Mouse (Mus musculus): Measurements from ENCODE around the gene Scnn1g.

The Scnn1g gene

GRCm38 (mm10) chr7:121734171-121734831 lies at the start of gene Scnn1g:
TSS of gene Scnn1g (plus strand) at chr7:121734479.
- peak; percentile 91 to 92 for DNase-seq

- DNase-seq, result no peak
Measured at GRCm38 (mm10) chr7:121685140-121685984, 48.9 kb upstream of the Scnn1g start.

GRCm38 (mm10) chr7:121689338-121689737 lies 44.9 kb upstream of the Scnn1g start:
- DNase-seq, result no peak

- no peak for DNase-seq
Measured at GRCm38 (mm10) chr7:121691803-121692202, 42.5 kb upstream of the Scnn1g start.

GRCm38 (mm10) chr7:121697170-121697569 lies 37.1 kb upstream of the Scnn1g start:
- DNase-seq, result no peak

- DNase-seq, result peak in 1 of 2 experiments; percentile 19
Measured at GRCm38 (mm10) chr7:121697574-121697973, 36.7 kb upstream of the Scnn1g start.

- DNase-seq, result no peak
Measured at GRCm38 (mm10) chr7:121699218-121699617, 35.1 kb upstream of the Scnn1g start.

- no peak for DNase-seq
Measured at GRCm38 (mm10) chr7:121700480-121700879, 33.8 kb upstream of the Scnn1g start.

- DNase-seq, result no peak
Measured at GRCm38 (mm10) chr7:121701983-121702382, 32.3 kb upstream of the Scnn1g start.

- DNase-seq, result no peak
Measured at GRCm38 (mm10) chr7:121705051-121705450, 29.2 kb upstream of the Scnn1g start.

GRCm38 (mm10) chr7:121706411-121707072 lies 27.7 kb upstream of the Scnn1g start:
- DNase-seq, result peak; percentile 69 to 82

GRCm38 (mm10) chr7:121707073-121707667 lies 27.1 kb upstream of the Scnn1g start, which contains the start of gene Usp31:
TSS of gene Usp31 (minus strand) at chr7:121707253.
- peak; percentile 96 to 97 for DNase-seq

- no peak for DNase-seq
Measured at GRCm38 (mm10) chr7:121711171-121711570, 23.1 kb upstream of the Scnn1g start.

- no peak for DNase-seq
Measured at GRCm38 (mm10) chr7:121717031-121717430, 17.2 kb upstream of the Scnn1g start.

GRCm38 (mm10) chr7:121730225-121730624 lies 4.1 kb upstream of the Scnn1g start:
- peak in 1 of 2 experiments; percentile 76 for DNase-seq

- DNase-seq, result no peak
Measured at GRCm38 (mm10) chr7:121737511-121738415, 3.5 kb downstream of the Scnn1g start.

GRCm38 (mm10) chr7:121750244-121750643 lies 16.0 kb downstream of the Scnn1g start:
- no peak for DNase-seq

GRCm38 (mm10) chr7:121754748-121755147 lies 20.5 kb downstream of the Scnn1g start:
- DNase-seq, result no peak

- DNase-seq, result no peak
Measured at GRCm38 (mm10) chr7:121763328-121763727, 29.0 kb downstream of the Scnn1g start.

GRCm38 (mm10) chr7:121767900-121768299 lies 33.6 kb downstream of the Scnn1g start:
- no peak for DNase-seq

- no peak for DNase-seq
Measured at GRCm38 (mm10) chr7:121768983-121769382, 34.7 kb downstream of the Scnn1g start.

- DNase-seq, result no peak
Measured at GRCm38 (mm10) chr7:121778553-121778952, 44.3 kb downstream of the Scnn1g start.
